Mouse (Mus musculus) embryonic facial prominence, embryonic 11.5 days (tissue): ENCODE measurements around the gene Plxdc1. TPM values are rescaled to one million over a fixed set of nuclear protein-coding genes. Genes with fewer than 3 reads are reported as not detected.

Experiments
- ATAC-seq: fragments of 200-750 bp; cut with Nextera tagmentation; replicated peaks from 2 replicates; pipeline ENCODE4 v1.8.0; 2017; ENCODE audit warnings: low read depth; ENCODE audit not compliant: insufficient number of reproducible peaks, low FRiP score, low TSS enrichment
- DNase-seq: peaks from one replicate; pipeline ENCODE4 v3.0.0-alpha.2; 2015; ENCODE audit warnings: low spot score
- H3K27ac ChIP-seq: fragments of 300-500 bp; sonication (generic); replicated peaks from 2 replicates; pipeline ENCODE4 v1.5.1; 2014; ENCODE audit warnings: mild to moderate bottlenecking, low read depth, low read length, control low read depth
- H3K27me3 ChIP-seq: fragments of 300-500 bp; sonication (generic); 2 replicates; pipeline ENCODE4 v1.6.1; 2014; ENCODE audit warnings: mild to moderate bottlenecking, low read length, moderate library complexity, mixed read lengths; ENCODE audit not compliant: control insufficient read depth, insufficient read depth
- H3K36me3 ChIP-seq: fragments of 300-500 bp; sonication (generic); replicated peaks from 2 replicates; pipeline ENCODE4 v1.6.1; 2014; ENCODE audit warnings: low read depth, mild to moderate bottlenecking, low read length, moderate library complexity, mixed read lengths; ENCODE audit not compliant: control insufficient read depth, insufficient read depth
- H3K4me1 ChIP-seq: fragments of 300-500 bp; sonication (generic); 2 replicates; pipeline ENCODE4 v1.6.1; 2014; ENCODE audit warnings: low read length, mixed read lengths; ENCODE audit not compliant: control insufficient read depth, insufficient read depth
- H3K4me2 ChIP-seq: fragments of 300-500 bp; sonication (generic); 2 replicates; pipeline ENCODE4 v1.6.1; 2014; ENCODE audit warnings: low read depth, mild to moderate bottlenecking, control low read depth, low read length, moderate library complexity
- H3K4me3 ChIP-seq: fragments of 300-500 bp; sonication (generic); 2 replicates; pipeline ENCODE4 v1.5.1; 2014; ENCODE audit warnings: low read depth, low read length, control low read depth
- H3K9ac ChIP-seq: fragments of 300-500 bp; sonication (generic); replicated peaks from 2 replicates; pipeline ENCODE4 v1.6.1; 2014; ENCODE audit warnings: mild to moderate bottlenecking, control low read depth, low read length
- H3K9me3 ChIP-seq: fragments of 300-500 bp; sonication (generic); replicated peaks from 2 replicates; pipeline ENCODE4 v1.6.1; 2016; ENCODE audit warnings: mild to moderate bottlenecking, low read length, inconsistent platforms, mixed read lengths; ENCODE audit not compliant: control insufficient read depth
- WGBS: fragments of 180-500 bp; shearing (Covaris S2); extraction: QIAGEN DNeasy Blood & Tissue Kit; methylation state at CpG from one replicate; pipeline ENCODE4 v1.1.7; 2014; 5-methylcytosine and 5-hydroxymethylcytosine counted together
- polyA plus RNA-seq: library from polyadenylated mRNA; unstranded; fragments of >200 nt; fragmentation: Nextera tagmentation; extraction: Ambion mirVana; gene quantifications from 2 replicates; pipeline ENCODE4 v1.2.1, GENCODE M21; 2014

Plxdc1 gene
- polyA plus RNA-seq, 1 experiment from 2014 or later: 0.11 TPM

DNA sequence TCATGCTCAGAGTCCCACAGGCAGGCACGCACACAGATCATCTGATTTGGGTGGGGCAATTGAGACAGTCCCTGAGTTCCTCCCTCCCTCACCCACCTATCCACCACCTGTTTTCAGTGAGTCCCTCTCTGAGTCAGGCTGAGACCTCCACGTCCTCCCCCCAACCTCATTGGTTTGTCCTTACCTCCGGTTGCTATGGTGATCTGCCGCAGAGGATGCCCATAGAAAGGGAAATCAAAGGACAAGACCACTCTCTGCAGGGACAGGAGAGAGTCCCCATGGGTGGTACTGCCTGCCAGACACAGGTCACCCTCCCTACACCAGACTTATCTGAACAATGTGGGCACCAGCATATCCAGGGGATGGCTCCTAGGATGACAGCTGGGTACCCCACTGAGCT lies 30.3 kb downstream of the Plxdc1 start:
- ATAC-seq (no peak), DNase-seq (no peak)
- H3K27me3 ChIP-seq: no peaks in the 10 kb centered on the region
- no peak overlapping the region for H3K4me2 ChIP-seq
- H3K9ac ChIP-seq: no peak overlapping the region
- no peaks in the 10 kb centered on the region for H3K9me3 ChIP-seq
- H3K4me3 ChIP-seq: no peak overlapping the region
- H3K36me3 ChIP-seq: no peaks in the 10 kb centered on the region
- no peak overlapping the region for H3K27ac ChIP-seq
- 41% methylated on average over 4 of the region's 4 CpGs for WGBS
- H3K4me1 ChIP-seq: no peaks in the 10 kb centered on the region

DNA sequence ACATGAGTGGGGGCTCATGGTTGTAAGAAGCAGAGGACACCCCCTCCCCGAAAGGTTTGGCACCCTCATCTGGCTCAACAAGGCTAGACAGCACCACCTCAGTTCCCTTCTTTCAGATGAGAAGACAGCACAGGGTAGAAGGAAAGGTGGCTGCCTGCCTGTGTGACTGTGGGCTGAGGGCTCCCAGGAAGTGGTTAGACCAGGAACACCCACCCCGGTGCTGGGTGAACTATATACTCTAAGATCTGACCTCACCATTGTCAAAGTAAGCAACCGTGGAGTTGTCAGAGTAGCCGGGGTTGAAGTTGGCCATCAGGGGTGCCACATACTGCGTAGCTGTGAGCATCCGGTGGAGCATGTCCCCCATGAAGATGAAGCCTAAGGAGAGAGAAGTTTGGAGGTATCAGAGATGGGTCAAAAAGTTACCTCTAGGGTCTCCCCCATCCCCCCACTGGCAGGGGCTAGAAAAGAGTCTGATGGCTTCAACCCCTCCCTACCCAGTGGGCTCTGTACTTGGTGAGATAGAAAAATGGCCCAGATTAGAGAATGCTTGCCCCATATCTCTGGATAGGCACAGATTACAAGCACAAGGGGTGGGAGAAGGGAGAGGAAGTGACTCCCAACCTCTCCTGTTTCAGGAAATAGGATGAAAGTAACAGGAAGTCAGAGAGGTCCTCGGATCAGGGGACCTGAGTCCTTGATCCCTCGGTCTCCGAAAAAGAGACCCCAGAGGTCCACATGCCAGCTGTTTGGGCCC lies 30.9 kb downstream of the Plxdc1 start:
- Histone ChIP-seq H3K27ac (no peak overlapping the region), H3K4me3 (no peak overlapping the region), H3K36me3 (no peaks in the 10 kb centered on the region), H3K9ac (no peak overlapping the region), H3K4me2 (no peak overlapping the region), H3K9me3 (no peaks in the 10 kb centered on the region), H3K4me1 (no peaks in the 10 kb centered on the region), H3K27me3 (no peaks in the 10 kb centered on the region)
- WGBS: 76% methylated on average over 9 of the region's 9 CpGs
- DNase-seq (no peak), ATAC-seq (no peak)

DNA sequence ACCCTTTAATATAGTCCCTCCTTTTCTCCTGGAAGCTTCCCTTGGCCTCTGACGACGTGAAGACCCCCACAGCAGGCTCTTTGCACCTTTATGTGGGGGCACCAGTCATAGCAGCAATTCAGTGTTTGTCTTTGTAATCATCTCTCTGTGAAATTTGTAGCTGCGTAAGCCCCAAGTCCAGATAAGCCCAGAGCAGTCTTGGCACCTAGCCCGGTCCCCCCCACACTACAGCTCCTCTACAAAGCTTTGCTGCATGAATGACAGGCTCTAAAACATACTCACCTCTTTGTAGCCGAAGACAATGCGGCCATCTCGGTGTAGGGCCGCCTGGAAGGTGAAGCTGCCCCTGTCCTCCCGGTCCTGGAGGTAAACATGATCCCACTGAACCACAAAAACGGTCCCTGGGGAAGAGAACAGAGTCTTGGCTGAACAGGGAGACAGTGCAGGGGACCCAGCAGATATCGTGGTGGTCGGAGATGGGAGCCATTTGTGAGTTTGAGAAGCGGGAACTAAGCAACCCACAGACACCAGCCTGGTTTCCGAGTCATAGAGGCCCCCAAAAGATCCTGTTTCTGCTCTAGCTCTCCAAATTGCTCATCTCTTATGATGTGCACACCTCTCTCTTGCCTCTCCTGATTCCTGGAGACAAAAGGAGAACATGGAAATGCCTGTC lies 31.6 kb downstream of the Plxdc1 start:
- Histone ChIP-seq H3K4me2 (no peak overlapping the region), H3K27ac (no peak overlapping the region), H3K4me3 (no peak overlapping the region), H3K4me1 (no peaks in the 10 kb centered on the region), H3K9ac (no peak overlapping the region), H3K9me3 (no peaks in the 10 kb centered on the region), H3K27me3 (no peaks in the 10 kb centered on the region), H3K36me3 (no peaks in the 10 kb centered on the region)
- no peak for ATAC-seq
- 82% methylated on average over 14 of the region's 14 CpGs for WGBS
- no peak for DNase-seq

DNA sequence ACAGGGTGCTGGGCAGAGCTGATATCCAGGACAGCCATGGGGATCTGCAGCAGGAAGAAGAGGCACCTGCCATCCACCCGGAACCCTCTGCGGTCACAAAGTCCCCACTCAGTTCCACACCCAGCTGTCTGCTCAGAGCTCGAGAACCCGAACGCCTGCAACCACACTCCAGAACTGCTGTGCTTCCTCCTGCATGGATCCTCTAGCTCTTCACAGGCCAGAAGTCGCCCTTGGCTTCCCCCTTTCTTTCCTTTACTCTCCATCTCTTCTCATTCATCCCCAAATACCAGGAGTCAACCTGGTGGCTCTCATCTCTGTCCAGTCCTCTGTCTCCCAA lies 32.3 kb downstream of the Plxdc1 start:
- Histone ChIP-seq H3K27ac (no peak overlapping the region), H3K4me1 (no peaks in the 10 kb centered on the region), H3K9me3 (no peaks in the 10 kb centered on the region), H3K27me3 (no peaks in the 10 kb centered on the region), H3K4me2 (no peak overlapping the region), H3K9ac (no peak overlapping the region), H3K4me3 (no peak overlapping the region), H3K36me3 (no peaks in the 10 kb centered on the region)
- WGBS: 92% methylated on average over 6 of the region's 6 CpGs
- no peak for DNase-seq
- no peak for ATAC-seq

DNA sequence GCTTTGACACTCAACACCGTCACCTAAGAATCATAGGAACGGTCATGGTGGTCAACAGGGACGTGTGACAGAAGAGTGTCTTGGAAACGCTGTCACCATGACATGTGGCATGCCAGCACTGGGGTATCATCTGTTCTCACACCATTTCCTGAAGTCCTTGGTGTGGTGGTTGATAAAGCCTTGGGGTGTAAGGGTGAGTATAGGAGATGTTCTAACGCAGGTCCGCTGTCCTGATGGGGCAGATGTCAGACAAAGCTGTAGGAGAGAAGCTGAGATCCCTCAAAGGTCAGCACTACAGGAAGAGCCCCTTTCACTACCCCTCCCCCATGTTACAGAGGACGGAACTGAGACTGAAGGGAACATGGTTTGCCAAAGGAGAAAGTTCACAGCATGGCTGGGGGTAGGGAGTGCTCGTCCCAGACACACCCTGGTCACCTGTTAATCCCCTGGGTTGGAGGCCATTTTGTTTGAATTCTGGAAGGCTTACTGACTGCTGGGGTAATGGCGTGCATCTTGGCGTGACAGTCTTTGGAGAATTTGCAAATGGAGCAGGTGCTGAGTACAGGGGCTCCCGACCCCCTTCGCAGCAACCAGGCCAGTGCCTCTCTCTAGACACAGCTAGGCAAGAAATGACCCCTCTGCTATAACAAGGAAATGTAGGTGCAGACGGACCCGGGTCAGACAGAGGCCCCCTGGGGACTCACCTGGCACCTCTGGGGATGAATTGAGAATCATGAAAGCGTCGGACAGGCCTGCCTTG lies 32.9 kb downstream of the Plxdc1 start:
- H3K27ac ChIP-seq: no peak overlapping the region
- H3K9ac ChIP-seq: no peak overlapping the region
- H3K36me3 ChIP-seq: no peaks in the 10 kb centered on the region
- no peaks in the 10 kb centered on the region for H3K9me3 ChIP-seq
- ATAC-seq: no peak
- no peak overlapping the region for H3K4me2 ChIP-seq
- no peaks in the 10 kb centered on the region for H3K4me1 ChIP-seq
- H3K27me3 ChIP-seq: no peaks in the 10 kb centered on the region
- DNase-seq: no peak
- 79% methylated on average over 16 of the region's 16 CpGs for WGBS
- no peak overlapping the region for H3K4me3 ChIP-seq

DNA sequence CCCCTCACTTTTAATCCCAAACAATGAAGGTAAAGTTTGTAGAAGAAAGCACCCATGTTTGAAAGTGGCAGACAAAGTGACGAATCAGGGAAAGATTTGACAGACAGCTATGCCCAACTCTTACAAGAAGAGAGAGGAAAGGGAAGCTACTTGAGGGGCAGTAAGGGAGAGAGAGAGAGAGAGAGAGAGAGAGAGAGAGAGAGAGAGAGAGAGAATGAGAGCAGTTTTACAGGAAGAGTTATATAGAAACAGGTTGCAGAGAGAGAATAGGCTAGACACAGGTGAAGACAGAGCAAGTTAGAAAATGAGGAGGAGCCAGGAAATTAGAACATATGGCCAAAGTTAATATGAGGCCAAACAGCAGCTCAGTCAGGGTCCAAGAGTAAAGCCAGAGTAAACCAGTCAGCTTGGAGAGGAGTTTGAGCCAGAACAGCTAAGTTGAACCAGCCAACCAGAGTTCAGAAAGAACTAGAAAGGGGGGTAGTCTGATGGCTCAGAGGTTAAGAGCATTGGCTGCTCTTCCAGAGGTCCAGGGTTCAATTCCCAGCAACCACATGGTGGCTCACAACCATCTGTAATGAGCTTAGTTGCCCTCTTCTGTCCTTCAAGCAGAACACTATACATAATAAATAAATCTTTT lies 33.8 kb downstream of the Plxdc1 start:
- Histone ChIP-seq H3K4me1 (no peaks in the 10 kb centered on the region), H3K4me3 (no peak overlapping the region), H3K27ac (no peak overlapping the region), H3K4me2 (no peak overlapping the region), H3K9ac (no peak overlapping the region), H3K9me3 (no peaks in the 10 kb centered on the region), H3K27me3 (no peaks in the 10 kb centered on the region), H3K36me3 (no peaks in the 10 kb centered on the region)
- 84% methylated on average over 1 of the region's 1 CpGs for WGBS
- DNase-seq: no peak
- ATAC-seq: no peak

DNA sequence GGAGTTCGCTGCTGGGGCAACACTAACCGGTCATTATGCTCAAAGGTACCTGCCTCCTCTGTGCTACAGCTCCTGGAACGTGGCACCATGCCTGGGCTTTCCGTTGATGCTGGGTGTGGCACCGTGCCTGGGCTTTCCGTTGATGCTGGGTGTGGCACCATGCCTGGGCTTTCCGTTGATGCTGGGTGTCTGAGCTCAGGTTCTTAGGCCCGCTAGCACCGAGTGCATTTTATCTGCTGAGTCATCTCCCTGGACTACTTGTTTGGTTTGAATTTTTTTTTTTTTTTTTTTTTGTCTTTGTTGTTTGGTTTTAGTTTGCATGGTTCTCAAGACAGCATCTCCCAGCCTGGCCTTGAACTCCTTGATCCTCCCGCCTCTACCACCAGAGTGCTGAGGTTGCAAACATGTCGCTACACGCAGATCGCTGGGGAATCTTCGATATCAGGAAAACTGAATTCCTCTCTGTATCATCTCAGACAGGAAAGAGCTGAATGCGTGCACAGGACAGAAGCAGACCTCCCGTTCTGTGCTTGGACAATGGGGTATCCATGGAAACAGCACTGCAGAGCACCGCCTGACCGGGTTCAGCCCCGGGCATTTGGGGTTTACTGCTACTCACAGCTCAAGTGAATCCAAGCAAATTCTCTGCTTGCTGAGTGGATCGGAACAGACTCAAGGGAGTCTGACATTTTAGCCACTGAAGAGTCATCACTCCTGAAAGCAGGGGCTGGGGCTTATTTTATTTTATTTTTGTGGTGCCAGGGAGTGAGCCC lies 36.4 kb downstream of the Plxdc1 start:
- H3K9me3 ChIP-seq: no peaks in the 10 kb centered on the region
- H3K4me2 ChIP-seq: no peak overlapping the region
- ATAC-seq (peak; percentile 79; the same call in 1 of the 2 replicates), DNase-seq (peak; percentile 60)
- no peaks in the 10 kb centered on the region for H3K36me3 ChIP-seq
- peak overlapping the region; percentile 43; the same call in 1 of the 2 replicates for H3K9ac ChIP-seq
- no peaks in the 10 kb centered on the region for H3K27me3 ChIP-seq
- 56% methylated on average over 20 of the region's 20 CpGs for WGBS
- H3K4me3 ChIP-seq: no peak overlapping the region
- no peaks in the 10 kb centered on the region for H3K4me1 ChIP-seq
- H3K27ac ChIP-seq: no peak overlapping the region
